Mouse (Mus musculus): ENCODE results near the gene Selenbp2. TPM values are rescaled to one million over a fixed set of nuclear protein-coding genes. Genes with fewer than 3 reads are reported as not detected.
A peak's percentile ranks its signal among the peaks of the same experiment; 100 is the strongest.
"Not testable (repeated sequence)": the region's sequence is repeated elsewhere in the genome, so short reads cannot be mapped to it uniquely, and the experiment has no call there.

Selenbp2 gene
- polyA plus RNA-seq, 1 experiment = 2.4 TPM

GRCm38 (mm10) chr3:94665060-94665802 is 28.1 kb upstream of the Selenbp2 start:
- H3K27me3 ChIP-seq (ENCODE audit: control insufficient read depth, insufficient read depth, low read length); H3K36me3 ChIP-seq (ENCODE audit: control insufficient read depth, insufficient read depth, low read length); H3K4me1 ChIP-seq (ENCODE audit: control insufficient read depth, insufficient read depth, insufficient read length, low read length); H3K4me3 ChIP-seq (ENCODE audit: low read depth, low read length); H3K27ac ChIP-seq (ENCODE audit: insufficient read depth, low read depth, low read length): not testable (repeated sequence)
- 34% methylated on average over 5 of the region's 5 CpGs for WGBS
- peak; percentile 12; the same call in 1 of the 2 replicates for TF ChIP-seq CTCF (IDR thresholded peaks at IDR 0.05; ENCODE audit: extremely low read depth, insufficient read length, insufficient replicate concordance, low read depth, low read length)

- WGBS = 23% methylated on average over 7 of the region's 7 CpGs
- H3K36me3 ChIP-seq (ENCODE audit: control insufficient read depth, insufficient read depth, low read length); H3K4me1 ChIP-seq (ENCODE audit: control insufficient read depth, insufficient read depth, insufficient read length, low read length); H3K4me3 ChIP-seq (ENCODE audit: low read depth, low read length); H3K27me3 ChIP-seq (ENCODE audit: control insufficient read depth, insufficient read depth, low read length); H3K27ac ChIP-seq (ENCODE audit: insufficient read depth, low read depth, low read length): not testable (repeated sequence)
These were observed 27.5 kb upstream of the Selenbp2 start for GRCm38 (mm10) chr3:94665896-94666295.

DNA sequence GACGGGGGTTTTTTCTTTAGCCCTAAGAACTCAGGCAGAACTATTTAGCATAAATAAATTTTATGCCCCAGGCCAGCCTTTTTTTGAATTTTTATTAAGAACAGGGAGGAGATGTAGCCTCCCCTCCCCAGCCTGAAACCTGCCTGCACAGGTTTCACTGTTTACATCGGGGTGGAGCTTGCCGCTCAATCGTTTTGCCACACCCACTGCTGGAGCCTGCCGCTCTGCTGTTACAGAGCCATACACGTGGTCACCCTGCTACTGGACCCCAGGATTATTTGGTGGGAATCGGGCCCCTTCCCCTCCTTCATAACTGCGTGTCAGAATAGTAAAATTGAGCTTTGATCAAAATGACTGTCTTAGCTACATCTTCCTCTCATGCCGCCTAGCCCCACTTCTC is 18.3 kb upstream of the Selenbp2 start:
- WGBS = 45% methylated on average over 9 of the region's 9 CpGs
- not testable (repeated sequence) for H3K27ac ChIP-seq (ENCODE audit: insufficient read depth, low read depth, low read length); H3K4me1 ChIP-seq (ENCODE audit: control insufficient read depth, insufficient read depth, insufficient read length, low read length); H3K36me3 ChIP-seq (ENCODE audit: control insufficient read depth, insufficient read depth, low read length); H3K27me3 ChIP-seq (ENCODE audit: control insufficient read depth, insufficient read depth, low read length); H3K4me3 ChIP-seq (ENCODE audit: low read depth, low read length)

- H3K27ac ChIP-seq (ENCODE audit: insufficient read depth, low read depth, low read length) = no peak overlapping the region
- no peak overlapping the region for H3K4me3 ChIP-seq (ENCODE audit: low read depth, low read length)
- H3K36me3 ChIP-seq (ENCODE audit: control insufficient read depth, insufficient read depth, low read length) = no peaks in the 10 kb centered on the region
- H3K4me1 ChIP-seq (ENCODE audit: control insufficient read depth, insufficient read depth, insufficient read length, low read length) = peaks cover 7% of the 10 kb centered on the region; the same call in 1 of the 2 replicates
- WGBS = 31% methylated on average over 8 of the region's 8 CpGs
- TF ChIP-seq POLR2A (IDR thresholded peaks at IDR 0.05; ENCODE audit: low read depth, low read length) (no peak), CTCF (IDR thresholded peaks at IDR 0.05; ENCODE audit: extremely low read depth, insufficient read length, insufficient replicate concordance, low read depth, low read length) (no peak)
- no peaks in the 10 kb centered on the region for H3K27me3 ChIP-seq (ENCODE audit: control insufficient read depth, insufficient read depth, low read length)
These were observed 14.0 kb upstream of the Selenbp2 start for GRCm38 (mm10) chr3:94679351-94679841.

- not testable (repeated sequence) for H3K36me3 ChIP-seq (ENCODE audit: control insufficient read depth, insufficient read depth, low read length); H3K27ac ChIP-seq (ENCODE audit: insufficient read depth, low read depth, low read length); H3K27me3 ChIP-seq (ENCODE audit: control insufficient read depth, insufficient read depth, low read length); H3K4me1 ChIP-seq (ENCODE audit: control insufficient read depth, insufficient read depth, insufficient read length, low read length); H3K4me3 ChIP-seq (ENCODE audit: low read depth, low read length)
- WGBS = 73% methylated on average over 12 of the region's 12 CpGs
These were observed 13.3 kb upstream of the Selenbp2 start for GRCm38 (mm10) chr3:94680032-94680431.

GRCm38 (mm10) chr3:94680783-94681182 is 12.6 kb upstream of the Selenbp2 start:
- Histone ChIP-seq H3K36me3 (ENCODE audit: control insufficient read depth, insufficient read depth, low read length) (no peaks in the 10 kb centered on the region), H3K27ac (ENCODE audit: insufficient read depth, low read depth, low read length) (no peak overlapping the region), H3K4me1 (ENCODE audit: control insufficient read depth, insufficient read depth, insufficient read length, low read length) (peaks cover 7% of the 10 kb centered on the region; the same call in 1 of the 2 replicates), H3K4me3 (ENCODE audit: low read depth, low read length) (peak overlapping the region; percentile 33; the same call in 1 of the 2 replicates), H3K27me3 (ENCODE audit: control insufficient read depth, insufficient read depth, low read length) (no peaks in the 10 kb centered on the region)
- no peak for TF ChIP-seq POLR2A (IDR thresholded peaks at IDR 0.05; ENCODE audit: low read depth, low read length)
- TF ChIP-seq CTCF (IDR thresholded peaks at IDR 0.05; ENCODE audit: extremely low read depth, insufficient read length, insufficient replicate concordance, low read depth, low read length) = no peak
- WGBS = 33% methylated on average over 16 of the region's 16 CpGs

DNA sequence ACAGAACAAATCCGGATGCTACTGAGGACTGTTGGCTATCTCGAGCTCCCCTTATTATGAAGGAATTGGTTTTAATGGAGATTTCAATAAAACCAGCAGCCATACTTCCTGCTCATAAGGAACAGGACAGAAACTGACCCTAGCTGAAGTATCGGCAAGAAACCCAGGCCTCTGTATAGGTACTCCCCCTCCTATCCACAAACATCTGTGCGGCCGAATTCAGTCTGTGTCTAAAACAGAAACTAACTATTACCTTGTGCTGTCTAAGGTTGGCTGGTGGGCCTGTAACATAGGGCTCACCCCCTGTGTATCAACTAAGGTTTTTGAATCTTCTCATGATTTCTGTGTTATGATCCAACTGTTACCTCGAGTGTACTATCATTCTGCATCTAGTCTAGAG is 9.7 kb upstream of the Selenbp2 start:
- Histone ChIP-seq H3K27me3 (ENCODE audit: control insufficient read depth, insufficient read depth, low read length) (no peaks in the 10 kb centered on the region), H3K27ac (ENCODE audit: insufficient read depth, low read depth, low read length) (no peak overlapping the region), H3K4me1 (ENCODE audit: control insufficient read depth, insufficient read depth, insufficient read length, low read length) (peaks cover 7% of the 10 kb centered on the region; the same call in 1 of the 2 replicates), H3K36me3 (ENCODE audit: control insufficient read depth, insufficient read depth, low read length) (no peaks in the 10 kb centered on the region), H3K4me3 (ENCODE audit: low read depth, low read length) (no peak overlapping the region)
- 82% methylated on average over 6 of the region's 6 CpGs for WGBS
- TF ChIP-seq CTCF (IDR thresholded peaks at IDR 0.05; ENCODE audit: extremely low read depth, insufficient read length, insufficient replicate concordance, low read depth, low read length) (no peak), POLR2A (IDR thresholded peaks at IDR 0.05; ENCODE audit: low read depth, low read length) (no peak)

DNA sequence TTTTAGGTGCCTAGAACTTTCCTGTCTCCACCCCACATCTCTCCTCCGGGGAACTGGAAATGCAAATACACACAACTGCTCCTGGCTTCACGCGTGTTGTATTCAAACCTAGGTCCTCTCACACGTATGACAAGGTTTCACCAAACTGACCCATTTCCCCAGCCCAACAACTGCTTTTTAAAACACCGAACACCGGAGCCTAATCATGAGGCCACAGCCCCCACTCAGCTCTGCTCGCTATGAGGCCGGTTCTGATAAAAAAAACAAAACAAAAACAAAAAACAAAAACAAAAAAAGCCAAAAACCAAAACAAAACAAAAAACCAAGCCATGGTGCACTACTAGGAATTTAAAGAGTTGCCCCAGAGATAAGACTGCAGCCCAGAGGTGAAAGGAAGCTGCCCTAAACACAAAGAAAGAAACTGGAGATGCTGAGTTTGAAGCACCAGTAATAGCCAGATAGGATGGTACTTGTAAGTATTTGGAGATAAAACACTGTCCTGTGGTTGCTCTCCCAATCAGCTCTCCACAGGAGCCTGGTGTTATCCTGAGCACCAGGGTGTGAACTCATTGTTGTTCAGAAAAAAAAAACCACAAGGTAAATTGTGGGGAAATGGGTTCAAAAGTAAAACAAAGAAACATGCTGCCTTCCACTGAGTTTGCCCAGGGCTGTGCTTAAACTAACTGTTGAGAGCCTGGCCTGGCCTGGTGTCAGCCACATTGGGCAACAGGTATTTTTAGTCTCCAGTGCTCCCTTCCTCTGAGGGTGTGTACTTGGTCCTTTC is 7.2 kb upstream of the Selenbp2 start:
- H3K27me3 ChIP-seq (ENCODE audit: control insufficient read depth, insufficient read depth, low read length); H3K27ac ChIP-seq (ENCODE audit: insufficient read depth, low read depth, low read length); H3K4me3 ChIP-seq (ENCODE audit: low read depth, low read length); H3K4me1 ChIP-seq (ENCODE audit: control insufficient read depth, insufficient read depth, insufficient read length, low read length); H3K36me3 ChIP-seq (ENCODE audit: control insufficient read depth, insufficient read depth, low read length): not testable (repeated sequence)
- WGBS = 90% methylated on average over 8 of the region's 8 CpGs

DNA sequence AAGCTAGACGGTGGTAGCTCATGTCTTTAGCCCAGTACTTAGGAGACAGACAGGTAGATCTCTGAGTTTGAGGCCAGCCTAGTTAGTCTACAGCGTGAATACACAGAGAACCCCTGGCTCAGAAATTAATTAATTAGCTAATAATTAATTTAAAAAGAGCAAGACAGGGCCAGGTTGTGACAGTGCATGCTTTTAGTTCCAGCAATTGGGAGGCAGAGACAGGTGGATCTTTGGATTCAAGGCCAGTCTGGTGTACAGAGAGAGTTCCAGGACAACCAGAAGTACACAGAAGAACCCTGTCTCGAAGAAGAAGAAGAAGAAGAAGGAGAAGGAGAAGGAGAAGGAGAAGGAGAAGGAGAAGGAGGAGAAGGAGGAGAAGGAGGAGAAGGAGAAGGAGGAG is 4.7 kb upstream of the Selenbp2 start:
- H3K4me1 ChIP-seq (ENCODE audit: control insufficient read depth, insufficient read depth, insufficient read length, low read length) = peaks cover 16% of the 10 kb centered on the region
- not testable (repeated sequence) for H3K27ac ChIP-seq (ENCODE audit: insufficient read depth, low read depth, low read length); H3K27me3 ChIP-seq (ENCODE audit: control insufficient read depth, insufficient read depth, low read length); H3K4me3 ChIP-seq (ENCODE audit: low read depth, low read length); H3K36me3 ChIP-seq (ENCODE audit: control insufficient read depth, insufficient read depth, low read length)
- 78% methylated on average over 3 of the region's 3 CpGs for WGBS

GRCm38 (mm10) chr3:94689195-94689594 is 4.2 kb upstream of the Selenbp2 start:
- H3K36me3 ChIP-seq (ENCODE audit: control insufficient read depth, insufficient read depth, low read length); H3K27ac ChIP-seq (ENCODE audit: insufficient read depth, low read depth, low read length); H3K4me3 ChIP-seq (ENCODE audit: low read depth, low read length); H3K27me3 ChIP-seq (ENCODE audit: control insufficient read depth, insufficient read depth, low read length): not testable (repeated sequence)
- peaks cover 17% of the 10 kb centered on the region for H3K4me1 ChIP-seq (ENCODE audit: control insufficient read depth, insufficient read depth, insufficient read length, low read length)
- WGBS = 50% methylated on average over 1 of the region's 1 CpGs
